Mouse (Mus musculus): Measurements from ENCODE around the gene Aff3.

- TF ChIP-seq CHD2 (IDR thresholded peaks at IDR 0.05; ENCODE audit: low read depth, low read length) = no peak
- TF ChIP-seq ZNF384 (IDR thresholded peaks at IDR 0.05; ENCODE audit: low read depth, low read length) = no peak
- TF ChIP-seq ZC3H11A (IDR thresholded peaks at IDR 0.05; ENCODE audit: borderline replicate concordance, low read depth, low read length) = no peak
Measured at GRCm38 (mm10) chr1:38201796-38202195, 463.0 kb downstream of the Aff3 start.
